Mouse (Mus musculus) myocyte (in vitro differentiated cells): ENCODE measurements around the gene Srgap3. TPM values are rescaled to one million over a fixed set of nuclear protein-coding genes. Genes with fewer than 3 reads are reported as not detected.

Source experiments
- H3K27me3 ChIP-seq: one replicate; pipeline ENCODE4 v1.6.1; 2011; ENCODE audit not compliant: control insufficient read depth, insufficient read depth, insufficient read length
- H3K36me3 ChIP-seq: one replicate; pipeline ENCODE4 v1.6.1; 2011; ENCODE audit not compliant: control insufficient read depth, insufficient read depth
- H3K4me2 ChIP-seq: one replicate; pipeline ENCODE4 v1.6.1; 2011; ENCODE audit warnings: low read depth, control low read depth
- H3K4me3 ChIP-seq: one replicate; pipeline ENCODE4 v1.5.1; 2011; ENCODE audit warnings: mild to moderate bottlenecking, control low read depth, moderate library complexity
- H3K79me2 ChIP-seq: one replicate; pipeline ENCODE4 v1.6.1; 2011; ENCODE audit not compliant: control insufficient read depth, insufficient read depth
- H3ac ChIP-seq: one replicate; pipeline ENCODE4 v1.6.1; 2011; ENCODE audit not compliant: control insufficient read depth, insufficient read length
- CEBPB ChIP-seq: IDR thresholded peaks from 2 replicates; pipeline ENCODE4 v1.6.1; 2011; ENCODE audit warnings: mild to moderate bottlenecking, moderate library complexity; ENCODE audit not compliant: poor library complexity, insufficient read depth, severe bottlenecking
- E2F4 ChIP-seq: IDR thresholded peaks from one replicate; pipeline ENCODE4 v1.6.1; 2011; ENCODE audit warnings: mild to moderate bottlenecking, control low read depth, moderate library complexity; ENCODE audit not compliant: insufficient read depth
- MAX ChIP-seq: IDR thresholded peaks from one replicate; pipeline ENCODE4 v1.6.1; 2011; ENCODE audit warnings: low read depth, mild to moderate bottlenecking, control low read depth
- MYOD1 ChIP-seq, 3 experiments: IDR thresholded peaks; one replicate each; pipeline ENCODE4 v1.6.1; 2011; ENCODE audit warnings: control low read depth in 2 of 3, low read depth in 2 of 3, mild to moderate bottlenecking in 2 of 3, moderate library complexity in 1 of 3; ENCODE audit not compliant: insufficient read length in 2 of 3, control insufficient read depth in 1 of 3
- MYOG ChIP-seq, 3 experiments: IDR thresholded peaks; one replicate each; pipeline ENCODE4 v1.6.1; 2011; ENCODE audit warnings: control low read depth in 2 of 3, low read depth in 2 of 3, mild to moderate bottlenecking in 2 of 3; ENCODE audit not compliant: insufficient read length in 2 of 3, control insufficient read depth in 1 of 3, insufficient read depth in 1 of 3
- POLR2A ChIP-seq: IDR thresholded peaks from one replicate; pipeline ENCODE4 v1.6.1; 2011; ENCODE audit warnings: low read depth, mild to moderate bottlenecking, control low read depth, moderate library complexity; ENCODE audit not compliant: insufficient read length
- POLR2AphosphoS2 ChIP-seq: IDR thresholded peaks from one replicate; pipeline ENCODE4 v1.6.1; 2011; ENCODE audit warnings: low read depth, control low read depth; ENCODE audit not compliant: insufficient read length
- REST ChIP-seq: IDR thresholded peaks from one replicate; pipeline ENCODE4 v1.6.1; 2011; ENCODE audit warnings: mild to moderate bottlenecking, control low read depth, moderate library complexity; ENCODE audit not compliant: insufficient read depth, insufficient read length
- SRF ChIP-seq: IDR thresholded peaks from one replicate; pipeline ENCODE4 v1.6.1; 2011; ENCODE audit warnings: low read depth; ENCODE audit not compliant: control insufficient read depth, insufficient read length
- TCF12 ChIP-seq: IDR thresholded peaks from one replicate; pipeline ENCODE4 v1.6.1; 2011; ENCODE audit warnings: mild to moderate bottlenecking, control low read depth; ENCODE audit not compliant: poor library complexity, insufficient read depth, severe bottlenecking
- TCF3 ChIP-seq: IDR thresholded peaks from one replicate; pipeline ENCODE4 v1.6.1; 2011; ENCODE audit warnings: low read depth, control low read depth; ENCODE audit not compliant: insufficient read length
- USF1 ChIP-seq: IDR thresholded peaks from one replicate; pipeline ENCODE4 v1.6.1; 2011; ENCODE audit warnings: low read depth, mild to moderate bottlenecking, control low read depth, moderate library complexity
- polyA plus RNA-seq: library from polyadenylated mRNA; unstranded; fragments of >200 nt; fragmentation: generic; extraction: Trizol; gene quantifications from one replicate; pipeline ENCODE4 v1.2.1, GENCODE M21; 2012; ENCODE audit warnings: missing spikeins

Srgap3 gene
- polyA plus RNA-seq, 1 experiment: 6.9 TPM

- Histone ChIP-seq H3K4me3 (peak within 1 kb of the TSS; percentile 53), H3K4me2 (peak within 1 kb of the TSS; percentile 64), H3K27me3 (no peaks in the 10 kb centered on the region), H3K36me3 (no peaks in the 10 kb centered on the region), H3K79me2 (peaks cover 26% of the 10 kb centered on the region), H3ac (peak within 1 kb of the TSS; percentile 4)
- TF ChIP-seq REST (peak; percentile 9), MYOD1 (IDR thresholded peaks at IDR 0.05; ENCODE audit: control insufficient read depth in 1 of 3, insufficient read length in 2 of 3, low read depth in 2 of 3) (no peak), E2F4 (peak; percentile 94), POLR2A (peak; percentile 79), TCF3 (no peak), POLR2AphosphoS2 (peak; percentile 61), TCF12 (no peak)
These were observed 250.8 kb downstream of the Srgap3 start, which contains the start of gene Rad18 for GRCm38 (mm10) chr6:112696056-112696950. Gene Rad18 (minus strand): TSS chr6:112696686.

DNA sequence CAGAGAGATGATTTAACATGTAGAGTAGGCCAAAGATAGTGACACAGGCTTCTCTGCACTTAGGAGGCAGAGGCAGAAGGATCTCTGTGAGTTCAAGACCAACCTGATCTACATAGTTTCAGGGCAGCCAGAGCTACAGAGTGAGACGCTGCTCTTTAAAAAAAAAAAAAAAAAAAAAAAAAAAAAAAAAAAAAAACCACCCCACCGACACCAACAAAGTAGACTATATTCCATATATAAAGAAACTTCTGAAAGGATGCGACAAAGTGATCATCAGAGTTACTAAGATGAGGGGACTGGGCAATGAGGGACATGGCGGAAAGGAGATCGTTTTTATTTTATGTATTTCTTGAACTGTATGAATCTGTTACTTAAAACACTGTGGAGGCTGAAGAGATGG lies 252.6 kb downstream of the Srgap3 start:
- no peak overlapping the region for H3K4me3 ChIP-seq
- H3K79me2 ChIP-seq: peaks cover 26% of the 10 kb centered on the region
- H3K36me3 ChIP-seq: no peaks in the 10 kb centered on the region
- TF ChIP-seq POLR2A (no peak), MYOD1 (IDR thresholded peaks at IDR 0.05; ENCODE audit: control insufficient read depth in 1 of 3, insufficient read length in 2 of 3, low read depth in 2 of 3) (no peak), REST (no peak), TCF12 (no peak), SRF (no peak), E2F4 (no peak), MAX (no peak), USF1 (no peak), MYOG (IDR thresholded peaks at IDR 0.05; ENCODE audit: control insufficient read depth in 1 of 3, insufficient read depth in 1 of 3, insufficient read length in 2 of 3, low read depth in 2 of 3) (no peak), CEBPB (no peak), TCF3 (no peak), POLR2AphosphoS2 (no peak)
- no peak overlapping the region for H3ac ChIP-seq
- no peak overlapping the region for H3K4me2 ChIP-seq
- H3K27me3 ChIP-seq: no peaks in the 10 kb centered on the region

- Histone ChIP-seq H3K36me3 (no peaks in the 10 kb centered on the region), H3ac (no peak overlapping the region), H3K27me3 (no peaks in the 10 kb centered on the region), H3K79me2 (peaks cover 30% of the 10 kb centered on the region), H3K4me2 (no peak overlapping the region), H3K4me3 (no peak overlapping the region)
- TF ChIP-seq E2F4 (no peak), SRF (no peak), POLR2AphosphoS2 (no peak), MYOG (IDR thresholded peaks at IDR 0.05; ENCODE audit: control insufficient read depth in 1 of 3, insufficient read depth in 1 of 3, insufficient read length in 2 of 3, low read depth in 2 of 3) (no peak), TCF3 (no peak), MYOD1 (IDR thresholded peaks at IDR 0.05; ENCODE audit: control insufficient read depth in 1 of 3, insufficient read length in 2 of 3, low read depth in 2 of 3) (no peak), USF1 (no peak), REST (no peak), POLR2A (no peak), MAX (no peak), TCF12 (no peak), CEBPB (no peak)
These were observed 255.5 kb downstream of the Srgap3 start for GRCm38 (mm10) chr6:112691523-112691922.

- H3ac ChIP-seq: no peak overlapping the region
- no peaks in the 10 kb centered on the region for H3K27me3 ChIP-seq
- TF ChIP-seq USF1 (no peak), CEBPB (no peak), POLR2A (no peak), SRF (no peak), MAX (no peak)
- no peak overlapping the region for H3K4me3 ChIP-seq
- H3K36me3 ChIP-seq: no peaks in the 10 kb centered on the region
- no peak overlapping the region for H3K4me2 ChIP-seq
- H3K79me2 ChIP-seq: peaks cover 7% of the 10 kb centered on the region
These were observed 259.0 kb downstream of the Srgap3 start for GRCm38 (mm10) chr6:112688033-112688432.

DNA sequence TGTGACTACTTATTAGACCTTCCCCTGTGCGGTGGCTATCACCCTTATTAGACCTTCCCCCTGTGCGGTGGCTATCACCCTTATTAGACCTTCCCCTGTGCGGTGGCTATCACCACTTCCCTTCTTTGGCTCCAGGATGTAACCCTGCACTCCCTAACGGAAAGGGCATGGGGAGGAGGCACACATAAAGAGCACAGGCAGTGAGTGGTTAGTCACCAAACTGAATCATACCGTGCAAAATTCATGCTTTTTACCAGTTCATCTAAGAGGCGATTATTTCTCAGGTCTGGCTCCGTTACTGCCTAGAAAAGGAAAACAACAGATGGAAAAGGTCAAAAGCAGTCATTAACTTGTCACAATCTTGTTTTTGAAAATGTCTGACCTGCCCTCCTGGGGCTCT lies 260.6 kb downstream of the Srgap3 start:
- peaks cover 4% of the 10 kb centered on the region for H3K79me2 ChIP-seq
- peaks cover 3% of the 10 kb centered on the region for H3K36me3 ChIP-seq
- H3K4me3 ChIP-seq: no peak overlapping the region
- no peak for TF ChIP-seq POLR2A
- no peak for TF ChIP-seq MAX
- TF ChIP-seq SRF: no peak
- no peak for TF ChIP-seq TCF12
- no peak for TF ChIP-seq CEBPB
- no peak for TF ChIP-seq E2F4
- no peak overlapping the region for H3ac ChIP-seq
- no peaks in the 10 kb centered on the region for H3K27me3 ChIP-seq
- peak overlapping the region; percentile 28 for H3K4me2 ChIP-seq
